Mouse (Mus musculus): Measurements from ENCODE around the gene Sephs1.

The Sephs1 gene

GRCm38 (mm10) chr2:4881350-4882248, at the start of gene Sephs1:
TSS of gene Sephs1 (plus strand) at chr2:4881564.
- DNase-seq (ENCODE audit: low read depth) = no peak

- DNase-seq (ENCODE audit: low read depth) = no peak
Observed at GRCm38 (mm10) chr2:4832166-4832565, 49.2 kb upstream of the Sephs1 start.

GRCm38 (mm10) chr2:4849449-4849848, 31.9 kb upstream of the Sephs1 start:
- no peak for DNase-seq (ENCODE audit: low read depth)

GRCm38 (mm10) chr2:4857186-4857585, 24.2 kb upstream of the Sephs1 start:
- no peak for DNase-seq (ENCODE audit: low read depth)

- DNase-seq (ENCODE audit: low read depth) = no peak
Observed at GRCm38 (mm10) chr2:4858161-4858560, 23.2 kb upstream of the Sephs1 start.

GRCm38 (mm10) chr2:4864008-4864816, 17.2 kb upstream of the Sephs1 start:
- DNase-seq (ENCODE audit: low read depth) = peak; percentile 36

- DNase-seq (ENCODE audit: low read depth) = no peak
Observed at GRCm38 (mm10) chr2:4864817-4865296, 16.5 kb upstream of the Sephs1 start.

GRCm38 (mm10) chr2:4868028-4868725, 13.2 kb upstream of the Sephs1 start:
- no peak for DNase-seq (ENCODE audit: low read depth)

- DNase-seq (ENCODE audit: low read depth) = no peak
Observed at GRCm38 (mm10) chr2:4872740-4873139, 8.6 kb upstream of the Sephs1 start.

GRCm38 (mm10) chr2:4873331-4873730, 8.0 kb upstream of the Sephs1 start:
- DNase-seq (ENCODE audit: low read depth) = no peak

- DNase-seq (ENCODE audit: low read depth) = no peak
Observed at GRCm38 (mm10) chr2:4875090-4875489, 6.3 kb upstream of the Sephs1 start.

- no peak for DNase-seq (ENCODE audit: low read depth)
Observed at GRCm38 (mm10) chr2:4876131-4876530, 5.2 kb upstream of the Sephs1 start.

GRCm38 (mm10) chr2:4880737-4881349, 521 bp upstream of the Sephs1 start:
- DNase-seq (ENCODE audit: low read depth) = no peak

- DNase-seq (ENCODE audit: low read depth) = no peak
Observed at GRCm38 (mm10) chr2:4882249-4882791, 956 bp downstream of the Sephs1 start.

GRCm38 (mm10) chr2:4883009-4883704, 1.8 kb downstream of the Sephs1 start:
- DNase-seq (ENCODE audit: low read depth) = no peak

GRCm38 (mm10) chr2:4886896-4887295, 5.5 kb downstream of the Sephs1 start:
- no peak for DNase-seq (ENCODE audit: low read depth)

- no peak for DNase-seq (ENCODE audit: low read depth)
Observed at GRCm38 (mm10) chr2:4895598-4895997, 14.2 kb downstream of the Sephs1 start.

- DNase-seq (ENCODE audit: low read depth) = no peak
Observed at GRCm38 (mm10) chr2:4896970-4897369, 15.6 kb downstream of the Sephs1 start.

GRCm38 (mm10) chr2:4900624-4901023, 19.3 kb downstream of the Sephs1 start:
- no peak for DNase-seq (ENCODE audit: low read depth)

GRCm38 (mm10) chr2:4902346-4902745, 21.0 kb downstream of the Sephs1 start:
- no peak for DNase-seq (ENCODE audit: low read depth)

GRCm38 (mm10) chr2:4907120-4907519, 25.8 kb downstream of the Sephs1 start:
- DNase-seq (ENCODE audit: low read depth) = no peak
